Mouse (Mus musculus): Measurements from ENCODE around the gene Cfap54.

Cfap54 gene

GRCm38 (mm10) chr10:92937091-92937490, 144.3 kb downstream of the Cfap54 start:
- DNase-seq (ENCODE audit: low read depth): no peak

- DNase-seq (ENCODE audit: low read depth): no peak
Measured at GRCm38 (mm10) chr10:92934506-92934905, 146.9 kb downstream of the Cfap54 start.

- DNase-seq (ENCODE audit: low read depth): no peak
Measured at GRCm38 (mm10) chr10:92933616-92934015, 147.8 kb downstream of the Cfap54 start.

GRCm38 (mm10) chr10:92932464-92932863, 149.0 kb downstream of the Cfap54 start:
- DNase-seq (ENCODE audit: low read depth): no peak

- DNase-seq (ENCODE audit: low read depth): no peak
Measured at GRCm38 (mm10) chr10:92930036-92930435, 151.4 kb downstream of the Cfap54 start.

GRCm38 (mm10) chr10:92928256-92928655, 153.2 kb downstream of the Cfap54 start:
- no peak for DNase-seq (ENCODE audit: low read depth)

- DNase-seq (ENCODE audit: low read depth): no peak
Measured at GRCm38 (mm10) chr10:92918551-92918950, 162.9 kb downstream of the Cfap54 start.

GRCm38 (mm10) chr10:92907246-92907645, 174.2 kb downstream of the Cfap54 start:
- DNase-seq (ENCODE audit: low read depth): no peak

GRCm38 (mm10) chr10:92888466-92888865, 193.0 kb downstream of the Cfap54 start:
- DNase-seq (ENCODE audit: low read depth): no peak

- no peak for DNase-seq (ENCODE audit: low read depth)
Measured at GRCm38 (mm10) chr10:92878000-92878399, 203.4 kb downstream of the Cfap54 start.

GRCm38 (mm10) chr10:92840980-92841379, 240.4 kb downstream of the Cfap54 start:
- no peak for DNase-seq (ENCODE audit: low read depth)

GRCm38 (mm10) chr10:92837572-92837971, 243.8 kb downstream of the Cfap54 start:
- DNase-seq (ENCODE audit: low read depth): no peak

GRCm38 (mm10) chr10:92837045-92837444, 244.4 kb downstream of the Cfap54 start:
- no peak for DNase-seq (ENCODE audit: low read depth)

GRCm38 (mm10) chr10:92821499-92821898, 259.9 kb downstream of the Cfap54 start:
- DNase-seq (ENCODE audit: low read depth): no peak

- no peak for DNase-seq (ENCODE audit: low read depth)
Measured at GRCm38 (mm10) chr10:92818190-92818589, 263.2 kb downstream of the Cfap54 start.

GRCm38 (mm10) chr10:92816903-92817302, 264.5 kb downstream of the Cfap54 start:
- no peak for DNase-seq (ENCODE audit: low read depth)

GRCm38 (mm10) chr10:92810894-92811293, 270.5 kb downstream of the Cfap54 start:
- no peak for DNase-seq (ENCODE audit: low read depth)

- DNase-seq (ENCODE audit: low read depth): no peak
Measured at GRCm38 (mm10) chr10:92791908-92792307, 289.5 kb downstream of the Cfap54 start.

GRCm38 (mm10) chr10:92791531-92791900, 289.9 kb downstream of the Cfap54 start:
- DNase-seq (ENCODE audit: low read depth): no peak

GRCm38 (mm10) chr10:92790893-92791530, 290.4 kb downstream of the Cfap54 start:
- no peak for DNase-seq (ENCODE audit: low read depth)

GRCm38 (mm10) chr10:92790247-92790646, 291.2 kb downstream of the Cfap54 start:
- no peak for DNase-seq (ENCODE audit: low read depth)

- no peak for DNase-seq (ENCODE audit: low read depth)
Measured at GRCm38 (mm10) chr10:92788410-92789096, 292.9 kb downstream of the Cfap54 start.

GRCm38 (mm10) chr10:92782691-92783090, 298.7 kb downstream of the Cfap54 start:
- no peak for DNase-seq (ENCODE audit: low read depth)

GRCm38 (mm10) chr10:92754359-92754758, 327.1 kb downstream of the Cfap54 start:
- DNase-seq (ENCODE audit: low read depth): no peak

Data from c-Kit-positive CD71-negative TER-119-negative erythroid progenitor cells, embryonic 14.5 days (primary cell).